Mouse (Mus musculus) cerebellum, adult 2 months (tissue): ENCODE measurements around the gene Rnf32. TPM values are rescaled to one million over a fixed set of nuclear protein-coding genes. Genes with fewer than 3 reads are reported as not detected.

Source experiments
- DNase-seq, 2 experiments: peaks; one replicate each; pipeline ENCODE4 v3.0.0; 2021
- H3K27ac ChIP-seq: fragments of 200-500 bp; 2 replicates; pipeline ENCODE4 v1.5.1; 2012; ENCODE audit warnings: low read length, control low read depth, inconsistent platforms; ENCODE audit not compliant: insufficient read depth
- H3K27me3 ChIP-seq: fragments of 200-500 bp; 2 replicates; pipeline ENCODE4 v1.6.1; 2012; ENCODE audit warnings: inconsistent platforms, mild to moderate bottlenecking, low read length, moderate library complexity; ENCODE audit not compliant: control insufficient read depth, insufficient read depth
- H3K4me1 ChIP-seq: fragments of 200-500 bp; 2 replicates; pipeline ENCODE4 v1.6.1; 2011; ENCODE audit warnings: low read length; ENCODE audit not compliant: control insufficient read depth, insufficient read depth
- H3K4me3 ChIP-seq: fragments of 200-500 bp; replicated peaks from 2 replicates; pipeline ENCODE3; 2011; ENCODE audit warnings: mild to moderate bottlenecking, low read depth, low read length, control low read depth; ENCODE audit not compliant: insufficient read depth
- CTCF ChIP-seq: fragments of 200-500 bp; IDR thresholded peaks from 2 replicates; pipeline ENCODE4 v1.5.1; 2011; ENCODE audit warnings: low read depth, mild to moderate bottlenecking, control low read depth, low read length, moderate library complexity, borderline replicate concordance; ENCODE audit not compliant: insufficient read depth
- POLR2A ChIP-seq: fragments of 200-500 bp; IDR thresholded peaks from 2 replicates; pipeline ENCODE4 v1.6.1; 2011; ENCODE audit warnings: low read length, control low read depth, borderline replicate concordance; ENCODE audit not compliant: insufficient read depth
- WGBS: fragments of 180-500 bp; shearing (Covaris S2); methylation state at CpG from one replicate; pipeline ENCODE4 v1.1.7; 2018; 5-methylcytosine and 5-hydroxymethylcytosine counted together
- polyA plus RNA-seq: library from polyadenylated mRNA; depleted of rRNA; stranded (reverse); fragments of >200 nt; gene quantifications from 2 replicates; pipeline ENCODE4 v1.2.3, GENCODE M21; 2012

The Rnf32 gene
- polyA plus RNA-seq, 1 experiment = 8.7 TPM

DNA sequence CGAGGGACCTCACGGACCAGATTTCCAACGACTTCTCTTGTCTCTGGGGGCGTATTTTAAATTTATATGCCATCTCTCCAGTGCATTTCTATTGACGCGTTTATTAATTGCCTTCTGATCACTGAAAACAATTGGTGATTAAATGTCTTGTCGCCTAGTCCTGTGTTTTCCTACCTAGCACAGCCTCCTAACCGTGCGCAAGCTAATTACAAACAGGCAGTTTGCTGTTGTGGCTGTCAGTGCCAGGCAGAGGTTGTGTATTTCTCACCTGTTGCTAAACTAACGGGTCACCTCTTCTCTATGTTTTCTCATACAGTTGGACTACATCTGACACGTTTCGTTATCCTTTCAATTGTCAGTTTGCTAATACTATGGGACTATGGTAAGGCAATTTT is 469 bp downstream of the Rnf32 start:
- TF ChIP-seq POLR2A = no peak
- TF ChIP-seq CTCF = no peak
- Histone ChIP-seq H3K27ac (no peak overlapping the region), H3K4me3 (peak overlapping the region; percentile 61), H3K4me1 (no peaks in the 10 kb centered on the region; the same call in 1 of the 2 replicates), H3K27me3 (no peaks in the 10 kb centered on the region)
- 3% methylated on average over 12 of the region's 12 CpGs for WGBS
- DNase-seq = no peak

DNA sequence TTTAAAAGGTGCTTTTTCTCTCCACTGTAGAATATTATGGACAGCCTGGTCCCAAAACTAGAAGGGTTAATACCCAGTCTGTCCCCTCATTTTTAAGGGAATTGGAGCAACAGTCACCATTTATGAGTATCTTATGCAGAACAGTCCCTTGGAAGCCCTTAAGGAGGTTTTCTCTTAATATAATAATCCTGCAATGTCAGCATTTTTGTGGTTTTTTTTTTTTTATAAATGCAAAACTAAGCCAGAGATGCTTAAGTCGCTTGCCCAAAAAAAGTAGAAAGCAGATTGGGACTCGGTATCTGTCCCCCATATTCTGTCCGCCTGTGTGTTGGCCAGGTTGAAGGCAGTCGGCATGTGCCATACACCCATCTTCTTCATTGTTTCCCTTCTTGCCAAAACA is 1.4 kb downstream of the Rnf32 start:
- no peak for TF ChIP-seq POLR2A
- no peak for TF ChIP-seq CTCF
- Histone ChIP-seq H3K27me3 (no peaks in the 10 kb centered on the region), H3K4me3 (no peak overlapping the region), H3K4me1 (no peaks in the 10 kb centered on the region; the same call in 1 of the 2 replicates), H3K27ac (no peak overlapping the region)
- no peak for DNase-seq
- 57% methylated on average over 4 of the region's 4 CpGs for WGBS

DNA sequence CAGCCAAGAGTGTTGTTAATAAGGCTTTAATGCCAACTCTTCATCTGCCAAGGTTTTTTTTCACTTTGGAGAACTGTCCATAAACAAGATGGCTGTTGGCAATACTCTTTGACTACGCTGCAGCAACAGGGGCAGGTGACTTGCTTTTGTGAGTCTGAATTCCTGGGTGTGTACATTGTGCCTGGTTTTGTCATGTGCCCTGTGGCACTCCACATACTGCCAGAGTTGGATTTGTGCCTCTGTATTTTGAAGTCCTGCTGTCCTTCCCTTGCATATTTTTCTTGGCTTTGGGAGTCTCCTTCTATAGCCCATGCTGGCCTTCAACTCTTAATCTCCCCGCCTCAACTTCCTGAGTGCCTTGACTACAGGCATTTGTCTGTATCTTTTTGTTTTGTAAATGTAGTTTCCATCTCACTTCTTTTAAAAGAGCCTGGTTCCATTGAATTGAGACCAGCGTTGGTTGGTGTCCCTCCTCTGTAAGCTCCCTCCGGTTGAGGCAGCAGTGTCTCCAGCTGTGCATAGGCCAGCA is 3.2 kb downstream of the Rnf32 start:
- TF ChIP-seq POLR2A = no peak
- 54% methylated on average over 4 of the region's 4 CpGs for WGBS

DNA sequence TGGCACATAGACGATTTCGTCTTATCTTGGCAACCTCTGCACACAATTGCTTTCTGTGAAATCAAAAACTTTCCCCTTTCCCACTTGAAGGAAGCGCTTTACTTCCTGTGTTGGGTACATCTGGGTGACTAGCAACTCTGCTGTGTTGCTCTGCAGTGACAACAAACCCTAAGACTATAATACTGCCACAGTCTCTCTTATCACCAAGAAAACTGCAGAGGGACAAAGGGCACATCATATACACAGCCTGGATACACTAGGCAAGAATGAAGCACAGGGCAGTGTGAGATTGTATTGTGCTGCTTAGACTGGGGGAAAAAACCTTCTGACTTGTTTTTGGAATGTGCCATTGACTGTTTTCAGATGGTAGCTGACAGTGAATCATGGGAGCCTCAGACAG is 4.1 kb downstream of the Rnf32 start:
- Histone ChIP-seq H3K4me3 (no peak overlapping the region), H3K27me3 (no peaks in the 10 kb centered on the region), H3K4me1 (no peaks in the 10 kb centered on the region; the same call in 1 of the 2 replicates), H3K27ac (no peak overlapping the region)
- 85% methylated on average over 3 of the region's 3 CpGs for WGBS
- TF ChIP-seq CTCF (no peak), POLR2A (no peak)
- no peak for DNase-seq

More for the DNA sequence above, 3.2 kb downstream of the Rnf32 start:
- Histone ChIP-seq H3K27me3 (no peaks in the 10 kb centered on the region), H3K27ac (no peak overlapping the region), H3K4me3 (no peak overlapping the region), H3K4me1 (no peaks in the 10 kb centered on the region; the same call in 1 of the 2 replicates)
- no peak for DNase-seq

DNA sequence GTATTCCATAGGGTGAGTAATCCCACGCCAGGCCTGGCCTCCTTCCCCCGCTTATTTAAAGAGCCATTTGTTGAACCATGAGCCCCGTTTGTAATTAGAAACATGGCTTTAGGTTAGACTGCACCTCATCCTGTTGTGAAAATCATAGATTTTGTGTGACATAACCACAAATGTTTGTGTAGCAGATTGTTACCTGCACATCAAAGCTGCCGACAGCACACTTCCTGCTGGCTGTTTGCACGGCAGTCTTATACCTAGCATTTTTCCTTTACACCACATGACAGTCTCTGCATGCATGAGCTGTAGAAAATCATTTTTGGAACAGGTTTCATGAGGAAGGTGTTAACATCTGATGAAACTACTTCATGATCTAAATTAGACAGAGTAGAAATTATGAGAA is 9.9 kb downstream of the Rnf32 start:
- no peak overlapping the region for H3K27ac ChIP-seq
- H3K4me1 ChIP-seq = no peaks in the 10 kb centered on the region
- DNase-seq = no peak
- no peak overlapping the region for H3K4me3 ChIP-seq
- WGBS = 88% methylated on average over 5 of the region's 5 CpGs
- H3K27me3 ChIP-seq = no peaks in the 10 kb centered on the region
- TF ChIP-seq POLR2A = no peak
- no peak for TF ChIP-seq CTCF

DNA sequence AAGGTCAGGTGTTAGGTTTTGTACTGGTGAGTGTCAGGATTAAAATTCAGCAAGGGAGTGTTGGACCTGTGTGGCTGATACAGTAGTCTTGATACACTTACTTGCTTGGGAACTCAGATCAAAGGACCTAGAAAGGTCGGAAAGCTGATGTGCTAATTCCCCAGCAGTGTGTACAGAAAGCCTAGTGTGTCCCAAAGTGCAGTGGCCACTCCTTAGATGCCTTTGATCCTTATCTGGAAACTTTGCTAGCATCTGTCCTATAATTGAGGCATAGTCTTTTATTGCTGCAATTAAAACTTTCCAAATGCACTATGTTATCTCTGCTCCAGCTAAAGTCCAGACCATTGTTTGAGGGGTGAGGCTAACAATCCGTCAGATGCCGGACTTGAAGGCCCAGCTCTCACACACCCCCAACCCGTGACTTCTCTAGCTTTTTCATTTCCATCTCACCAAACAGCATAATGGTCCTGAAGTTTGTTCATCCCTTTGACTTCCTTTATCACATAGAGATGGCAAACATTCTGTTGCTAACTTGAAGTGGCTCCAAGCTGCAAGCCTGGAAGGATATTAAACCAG is 16.3 kb downstream of the Rnf32 start:
- H3K27ac ChIP-seq = no peak overlapping the region
- H3K27me3 ChIP-seq = no peaks in the 10 kb centered on the region
- WGBS = 85% methylated on average over 4 of the region's 4 CpGs
- H3K4me1 ChIP-seq = no peaks in the 10 kb centered on the region
- no peak overlapping the region for H3K4me3 ChIP-seq
- no peak for TF ChIP-seq CTCF
- no peak for TF ChIP-seq POLR2A
- DNase-seq = no peak

DNA sequence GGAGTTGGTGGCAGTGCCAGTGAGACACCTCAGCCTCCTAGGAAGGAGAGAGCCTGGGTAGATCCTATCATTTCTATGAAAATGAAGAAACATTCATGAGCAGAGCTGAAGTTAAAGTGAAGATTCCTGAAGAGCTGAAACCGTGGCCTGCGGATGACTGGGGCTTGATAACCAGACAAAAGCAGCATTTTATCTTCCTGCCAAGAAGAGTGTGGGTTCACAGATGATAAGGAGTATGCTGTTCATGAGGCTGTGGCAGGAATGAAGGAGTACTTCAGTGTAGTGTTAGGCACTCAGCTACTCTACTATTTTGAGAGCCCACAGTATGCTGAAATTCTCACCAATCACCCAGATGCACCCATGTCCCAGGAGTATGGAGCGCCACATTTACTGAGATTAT is 22.2 kb downstream of the Rnf32 start:
- no peak for TF ChIP-seq CTCF
- no peak for TF ChIP-seq POLR2A
- no peaks in the 10 kb centered on the region for H3K4me1 ChIP-seq
- DNase-seq = no peak
- H3K27me3 ChIP-seq = no peaks in the 10 kb centered on the region
- no peak overlapping the region for H3K27ac ChIP-seq
- WGBS = 89% methylated on average over 3 of the region's 3 CpGs
- no peak overlapping the region for H3K4me3 ChIP-seq

DNA sequence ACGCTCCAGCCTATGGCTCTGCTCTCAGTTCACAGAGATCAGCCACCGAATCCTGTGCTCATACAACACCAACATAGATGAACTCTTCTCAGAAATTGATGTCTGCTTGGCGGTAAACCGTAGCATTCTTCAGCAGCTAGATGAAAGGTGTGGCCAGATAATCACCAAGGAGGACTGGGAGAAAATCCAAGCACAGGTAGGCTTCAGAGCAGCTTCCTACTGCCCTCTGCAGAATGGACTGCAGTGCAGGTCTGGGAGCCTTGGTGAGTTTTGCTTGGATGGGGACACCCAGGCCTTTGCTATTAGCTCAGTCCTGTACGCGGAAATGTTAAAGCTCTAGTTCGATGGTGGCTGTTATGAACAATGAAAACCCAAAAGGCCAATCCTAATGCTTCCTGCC is 28.3 kb downstream of the Rnf32 start:
- Histone ChIP-seq H3K4me1 (no peaks in the 10 kb centered on the region), H3K27ac (no peak overlapping the region), H3K4me3 (no peak overlapping the region), H3K27me3 (no peaks in the 10 kb centered on the region)
- no peak for DNase-seq
- TF ChIP-seq POLR2A (no peak), CTCF (no peak)
- WGBS = 93% methylated on average over 7 of the region's 7 CpGs
